Mouse (Mus musculus) CD4-positive helper T cell, adult 2 months (primary cell): ENCODE measurements at regions not wholly inside any gene's neighbourhood (a gene's known extent, or its start where the extent isn't known, plus 50 kb on each side); places are given as distances from the start of the nearest gene placed in this dataset.

Experiments
- DNase-seq: peaks from one replicate; pipeline ENCODE4 v3.0.0-alpha.2; 2012; ENCODE audit warnings: low read depth, missing footprints, low spot score

DNA sequence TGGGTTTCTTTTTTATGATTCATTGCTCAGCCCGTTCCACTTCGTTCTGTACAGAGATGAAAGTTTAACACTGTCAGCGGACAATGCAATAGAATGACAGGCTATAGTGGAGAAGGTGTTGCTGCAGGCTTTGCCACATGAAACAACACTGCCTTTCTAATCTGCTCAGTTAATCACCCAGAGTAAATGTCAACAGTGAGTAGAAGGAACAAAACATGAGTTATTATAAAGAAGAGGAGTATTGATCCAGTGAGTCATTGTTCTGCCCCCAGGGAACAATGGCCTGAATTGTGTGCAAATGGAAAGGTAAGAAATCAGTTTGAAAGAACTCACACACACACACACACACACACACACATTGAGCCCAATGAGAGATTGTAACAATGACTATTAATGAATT lies 118.2 kb downstream of the Qrsl1 start:
- no peak for DNase-seq

DNA sequence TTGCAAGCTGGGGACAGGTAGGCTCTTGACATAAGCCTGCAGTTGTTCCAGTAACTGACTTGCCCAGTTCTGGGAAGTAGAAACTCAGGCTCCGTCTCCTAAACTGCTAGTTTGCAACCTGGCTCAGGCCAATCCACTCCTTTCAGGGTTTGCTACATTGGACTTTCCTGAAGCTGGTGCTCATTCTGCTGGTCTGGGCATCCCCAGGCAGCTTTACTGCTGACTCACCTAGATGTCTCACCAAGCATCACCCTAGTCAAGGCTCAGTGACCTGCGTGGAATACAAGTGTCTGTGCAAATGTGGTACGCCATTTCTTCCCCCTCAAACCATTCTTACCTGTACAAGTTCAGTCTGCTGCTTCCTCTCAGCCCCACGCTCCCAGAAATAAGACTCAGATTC lies 110.8 kb downstream of the Qrsl1 start:
- no peak for DNase-seq

DNA sequence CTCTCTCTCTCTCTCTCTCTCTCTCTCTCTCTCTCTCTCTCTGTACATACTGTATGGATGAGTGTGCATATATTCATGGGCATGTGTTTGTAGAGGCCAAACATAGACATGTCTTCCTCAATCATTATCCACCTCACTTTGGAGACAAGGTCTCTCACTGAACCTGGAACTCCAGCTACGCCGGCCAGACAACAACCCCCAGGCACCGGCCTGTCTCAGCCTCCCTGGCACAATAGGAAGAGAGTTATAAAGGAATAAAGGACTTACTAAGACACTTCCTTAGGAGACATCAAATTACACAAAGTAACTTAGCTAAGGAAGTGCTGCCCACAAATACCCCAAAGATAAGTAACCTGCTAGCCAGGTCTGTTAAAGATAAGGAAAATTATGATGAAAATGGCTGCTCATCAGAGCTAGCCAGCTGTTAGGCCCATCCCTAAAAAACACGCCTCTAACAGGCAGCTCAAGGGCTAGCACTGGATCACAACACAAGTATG lies 110.0 kb downstream of the Qrsl1 start:
- no peak for DNase-seq

DNA sequence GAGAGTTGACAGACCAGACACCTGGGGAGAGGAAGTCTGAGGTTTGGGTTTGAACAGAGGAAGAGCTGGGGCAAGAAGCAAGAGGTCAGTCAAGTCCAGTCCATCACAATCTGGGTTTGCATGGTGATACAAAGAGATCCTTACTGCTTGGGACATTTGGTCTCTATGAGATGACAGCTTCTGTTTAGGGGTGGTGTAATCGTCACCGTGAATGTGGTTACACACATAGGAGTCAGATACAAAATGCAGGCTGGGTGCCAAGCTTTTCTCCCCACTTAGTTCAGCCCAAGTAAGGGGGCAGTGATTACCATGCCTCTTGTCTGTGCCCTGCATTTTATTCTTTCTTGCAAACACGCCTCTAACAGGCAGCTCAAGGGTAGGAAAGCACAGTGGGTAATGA lies 108.9 kb downstream of the Qrsl1 start:
- no peak for DNase-seq

DNA sequence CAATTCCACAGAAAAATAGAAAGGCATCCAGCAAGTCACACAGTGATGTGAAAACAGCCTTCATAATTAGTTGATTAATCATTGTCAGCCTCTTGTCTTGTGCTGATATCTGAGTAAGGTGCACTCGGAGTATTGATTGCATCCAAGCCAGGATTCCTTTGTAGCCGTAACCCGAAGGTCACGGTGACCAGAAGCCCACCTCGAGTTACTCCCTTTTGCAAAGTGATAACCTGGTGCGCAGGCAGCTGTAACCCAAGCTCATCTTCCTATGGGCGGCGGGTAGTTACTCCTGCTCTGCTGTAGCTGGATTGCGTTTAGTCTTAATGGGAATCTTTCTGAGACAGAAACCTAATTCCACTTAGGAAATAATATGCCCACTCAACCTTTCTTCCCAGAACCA lies 107.0 kb downstream of the Qrsl1 start:
- no peak for DNase-seq

DNA sequence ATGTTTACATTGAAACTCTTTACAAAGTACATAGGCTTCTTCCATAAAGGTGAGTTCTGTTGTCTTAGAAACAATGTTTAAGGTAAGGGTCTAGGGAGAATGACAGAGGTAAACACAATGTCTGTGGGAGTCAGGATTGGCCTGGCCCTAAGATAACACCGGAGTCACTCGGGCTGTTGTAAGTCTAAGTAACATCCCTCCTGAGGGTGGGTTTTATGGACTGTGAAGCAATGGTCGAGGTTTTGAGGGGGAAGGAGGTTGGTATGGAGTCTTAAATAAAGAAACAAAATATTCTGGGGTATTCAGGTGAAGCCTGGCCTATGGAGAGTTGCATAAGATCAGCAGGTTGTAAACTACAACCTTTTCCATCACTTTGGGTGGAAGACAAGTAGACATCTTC lies 101.5 kb downstream of the Qrsl1 start:
- no peak for DNase-seq

DNA sequence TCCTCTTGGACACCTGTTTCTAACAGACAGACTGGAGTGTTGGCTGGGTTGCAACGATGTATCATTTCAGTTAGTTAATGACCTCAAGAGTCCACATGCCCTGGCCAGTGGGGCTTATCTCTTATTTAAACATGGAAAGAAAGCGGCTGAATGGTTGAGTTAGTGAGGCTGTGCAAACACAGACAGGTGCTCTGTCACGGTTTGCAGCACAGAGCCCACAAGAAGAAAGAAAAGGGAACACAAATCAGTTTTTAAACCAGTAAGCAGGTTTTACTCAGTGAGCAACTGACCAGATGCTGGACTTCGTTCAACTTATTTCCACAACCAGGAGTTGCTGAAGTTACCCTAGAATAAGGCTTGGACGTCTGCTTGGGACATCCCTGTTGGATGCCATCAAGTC lies 86.3 kb downstream of the Qrsl1 start:
- no peak for DNase-seq

DNA sequence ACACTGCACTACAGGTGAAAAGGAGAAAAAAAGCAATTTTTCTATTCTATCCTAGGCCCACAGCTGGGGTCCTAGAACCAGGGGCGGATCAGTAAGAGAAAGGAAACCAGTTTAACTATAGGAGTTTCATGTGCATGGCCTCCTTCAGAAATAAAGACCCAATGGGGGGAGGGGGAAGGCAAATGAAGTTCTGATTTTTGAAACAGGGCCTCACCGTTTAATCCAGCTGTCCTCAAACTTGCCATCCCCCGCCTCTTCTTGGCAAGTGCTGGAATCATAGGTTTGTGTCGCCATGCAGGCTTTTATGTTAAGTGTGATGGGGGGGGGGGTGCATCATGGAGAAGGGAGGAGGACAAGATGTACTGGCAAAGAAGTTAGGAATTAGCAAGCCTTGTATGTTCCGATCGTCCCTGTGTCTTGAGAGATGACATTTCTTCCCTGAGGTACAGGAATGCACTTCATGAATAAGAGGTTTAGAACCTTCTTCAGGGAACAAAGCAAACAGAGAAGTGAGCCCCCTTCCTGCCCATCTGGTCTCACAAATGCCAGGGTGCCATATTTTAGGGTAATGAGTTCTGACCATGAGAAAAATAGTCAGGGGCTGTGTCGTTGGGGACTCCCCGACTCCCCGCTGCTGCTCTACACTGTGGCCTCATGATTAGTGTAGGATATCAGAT lies 83.9 kb downstream of the Qrsl1 start:
- DNase-seq: no peak

DNA sequence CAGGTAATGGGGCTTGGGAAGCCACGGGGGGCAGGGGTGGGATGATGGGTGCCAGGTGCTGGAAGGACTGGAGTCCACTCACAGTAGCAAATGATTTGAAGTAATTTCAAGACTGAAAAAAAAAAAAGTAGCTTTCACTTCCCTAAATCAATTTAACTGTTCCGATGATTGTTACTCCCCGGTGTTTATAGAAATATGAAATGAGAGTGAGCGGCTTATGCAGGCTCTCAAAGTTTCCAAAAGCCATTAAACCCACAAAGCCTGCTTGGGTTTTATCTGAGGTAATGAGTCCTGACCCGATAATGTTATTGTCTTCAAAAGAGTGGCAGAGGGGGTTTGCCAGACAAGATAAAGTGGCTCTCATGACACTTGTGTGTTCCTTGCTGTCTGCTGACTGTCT lies 82.9 kb downstream of the Qrsl1 start:
- DNase-seq: no peak

DNA sequence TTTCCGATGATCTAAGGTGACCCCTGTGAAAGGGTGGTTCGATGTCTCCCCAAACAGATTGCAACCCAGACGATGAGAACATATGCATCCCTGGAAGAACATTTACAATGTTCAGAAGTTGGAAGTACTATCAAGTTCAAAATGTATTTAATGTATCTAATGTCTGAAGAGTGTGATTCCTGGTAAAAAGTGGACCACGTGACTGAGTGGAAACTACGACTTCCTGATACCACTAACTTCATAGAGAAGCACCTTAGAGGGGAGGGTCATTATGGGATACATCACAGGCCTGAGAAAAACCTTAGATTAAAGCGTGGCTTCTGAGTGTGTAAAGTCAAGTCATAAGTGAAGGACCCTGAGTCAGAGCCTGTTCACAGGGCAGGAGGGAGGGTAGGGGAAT lies 82.1 kb downstream of the Qrsl1 start:
- DNase-seq: no peak

DNA sequence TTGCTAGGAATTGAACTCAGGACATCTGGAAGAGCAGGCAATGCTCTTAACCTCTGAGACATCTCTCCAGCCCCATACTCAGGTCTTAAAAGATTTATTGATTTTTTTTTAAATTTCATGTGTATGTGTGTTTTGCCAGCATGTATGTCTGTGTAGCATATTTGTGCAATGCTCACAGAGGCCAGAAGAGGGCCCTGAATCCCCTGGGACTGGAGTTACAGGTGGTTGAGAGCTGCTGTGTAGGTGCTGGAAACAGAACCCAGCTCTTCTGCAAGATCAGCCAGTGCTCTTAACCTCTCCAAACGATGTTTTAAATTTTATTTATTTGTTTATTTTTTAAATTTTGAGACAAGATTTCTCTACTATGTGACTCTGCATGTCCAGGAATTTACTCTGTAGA lies 78.9 kb downstream of the Qrsl1 start:
- DNase-seq: no peak

DNA sequence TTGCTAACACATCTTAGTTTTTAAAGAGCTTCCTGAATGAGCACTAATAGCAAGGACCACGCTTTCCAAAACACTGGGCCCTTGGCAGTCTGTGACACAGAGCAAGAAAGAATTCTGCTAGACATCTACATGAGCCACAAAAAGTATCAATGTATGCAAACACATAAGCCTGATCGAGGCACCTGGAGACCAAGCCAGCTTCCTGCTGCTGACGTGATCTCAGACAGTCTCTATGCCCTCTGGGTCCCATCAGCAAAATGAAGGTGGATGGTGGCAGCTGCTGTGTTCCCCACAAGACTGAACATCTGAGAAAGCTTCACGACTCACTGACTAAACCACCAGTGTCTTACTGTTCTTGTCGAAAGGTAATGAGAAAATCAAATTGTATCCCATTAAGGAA lies 77.5 kb downstream of the Qrsl1 start:
- no peak for DNase-seq
